Mouse (Mus musculus): ENCODE measurements around the gene 9430007A20Rik.
"Not testable (repeated sequence)": the region's sequence is repeated elsewhere in the genome, so short reads cannot be mapped to it uniquely, and the experiment has no call there.

9430007A20Rik gene

GRCm38 (mm10) chr4:144519522-144519921 is at the start of gene 9430007A20Rik:
9430007A20Rik (plus strand) TSS chr4:144519822.
- no peak for DNase-seq (ENCODE audit: low spot score)

- no peak for DNase-seq (ENCODE audit: low spot score)
Measured at GRCm38 (mm10) chr4:144493331-144493730, 26.3 kb upstream of the 9430007A20Rik start.

GRCm38 (mm10) chr4:144506518-144506917 is 13.1 kb upstream of the 9430007A20Rik start:
- DNase-seq (ENCODE audit: low spot score): no peak

- DNase-seq (ENCODE audit: low spot score): no peak
Measured at GRCm38 (mm10) chr4:144544689-144545088, 25.1 kb downstream of the 9430007A20Rik start.

- DNase-seq (ENCODE audit: low spot score): not testable (repeated sequence)
Measured at GRCm38 (mm10) chr4:144545339-144545738, 25.7 kb downstream of the 9430007A20Rik start.

- no peak for DNase-seq (ENCODE audit: low spot score)
Measured at GRCm38 (mm10) chr4:144551156-144551555, 31.5 kb downstream of the 9430007A20Rik start.

- DNase-seq (ENCODE audit: low spot score): no peak
Measured at GRCm38 (mm10) chr4:144559792-144560191, 40.2 kb downstream of the 9430007A20Rik start.

GRCm38 (mm10) chr4:144561205-144561604 is 41.6 kb downstream of the 9430007A20Rik start:
- DNase-seq (ENCODE audit: low spot score): no peak

GRCm38 (mm10) chr4:144565034-144565433 is 45.4 kb downstream of the 9430007A20Rik start, which contains the start of gene Gm13124:
Gm13124 (minus strand) TSS chr4:144565134.
- DNase-seq (ENCODE audit: low spot score): no peak

GRCm38 (mm10) chr4:144567752-144568151 is 48.1 kb downstream of the 9430007A20Rik start:
- no peak for DNase-seq (ENCODE audit: low spot score)
